Mouse (Mus musculus) adrenal gland, adult 18-20 months (tissue): ENCODE data around the gene Hdac7. TPM values are rescaled to one million over a fixed set of nuclear protein-coding genes. Genes with fewer than 3 reads are reported as not detected.

ENCODE experiments used
- DNase-seq, 2 experiments: peaks; one replicate each; pipeline ENCODE4 v3.0.0; 2021 to 2022; ENCODE audit warnings: low spot score in 2 of 2
- total RNA-seq, 2 experiments: library from RNA; stranded (reverse); gene quantifications; 1 replicate in 1 of 2; 2 replicates in 1 of 2; pipeline ENCODE4 v1.2.3; 2021

Gene Hdac7
- total RNA-seq, 2 experiments from 2014 or later = 29.7 to 55.2 TPM

DNA sequence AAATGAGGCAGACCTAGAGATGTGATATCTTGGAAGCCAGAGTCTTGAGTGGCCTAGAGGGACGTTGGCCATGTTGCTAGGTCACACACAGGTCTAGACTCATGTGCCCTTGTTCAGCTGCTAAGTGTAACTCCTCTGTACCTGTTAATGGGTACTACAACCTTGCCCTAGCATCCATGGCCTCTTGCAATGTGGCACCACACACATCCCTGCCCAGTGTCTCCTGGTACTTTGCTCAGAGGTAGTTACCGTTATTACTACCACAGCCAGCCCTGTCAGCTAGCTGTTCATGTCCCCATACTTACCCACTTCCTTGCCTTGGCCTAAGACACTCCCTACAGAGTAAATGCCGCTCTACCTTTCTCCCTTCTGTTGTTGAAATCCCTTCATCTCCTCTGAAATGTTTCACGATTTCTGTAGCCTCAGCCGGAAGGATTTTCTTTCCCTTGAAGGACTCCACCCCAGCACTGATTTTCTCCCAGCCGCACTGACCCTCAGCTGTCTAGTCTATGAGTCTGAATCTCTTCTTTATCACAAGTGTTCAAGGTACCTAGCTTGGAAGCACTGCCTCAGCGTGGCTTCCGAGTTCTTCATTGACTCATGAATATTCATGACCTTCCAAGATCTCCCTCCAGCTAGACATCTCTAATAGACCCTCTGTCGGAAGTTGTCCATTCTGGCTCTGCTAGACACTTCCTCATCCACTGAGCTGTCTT, 11.4 kb downstream of the Hdac7 start:
- DNase-seq = no peak

DNA sequence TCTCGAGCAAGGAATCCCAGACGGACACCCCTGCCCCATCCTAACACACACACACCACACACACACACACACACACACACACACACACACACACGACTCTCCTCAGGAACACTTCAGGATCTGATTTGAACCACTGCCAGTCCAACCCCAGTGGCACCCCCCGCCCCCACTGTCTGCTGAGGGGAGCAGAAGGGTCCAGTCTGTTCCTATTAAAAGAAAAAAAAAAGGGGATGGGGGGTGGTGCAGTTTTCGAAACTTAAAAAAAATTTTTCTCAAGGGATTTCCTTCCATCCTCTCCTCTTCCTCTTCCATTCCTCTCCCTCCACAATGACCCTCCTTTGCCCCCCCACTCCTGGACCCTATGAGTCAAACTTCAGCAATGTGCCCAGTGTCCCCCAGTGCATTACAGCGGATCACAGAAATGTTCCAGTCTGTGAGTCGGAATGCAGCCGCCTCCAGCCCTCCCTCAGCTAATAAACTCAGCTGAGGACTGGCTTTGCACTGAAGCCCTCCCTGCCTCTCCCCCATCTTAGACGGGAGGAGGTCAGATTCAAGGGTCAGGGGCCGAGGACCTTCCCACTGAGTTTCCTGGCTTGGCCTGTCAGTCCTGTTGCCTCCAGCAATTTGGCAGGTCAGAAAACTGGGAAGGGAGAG, 12.2 kb downstream of the Hdac7 start:
- DNase-seq = no peak

DNA sequence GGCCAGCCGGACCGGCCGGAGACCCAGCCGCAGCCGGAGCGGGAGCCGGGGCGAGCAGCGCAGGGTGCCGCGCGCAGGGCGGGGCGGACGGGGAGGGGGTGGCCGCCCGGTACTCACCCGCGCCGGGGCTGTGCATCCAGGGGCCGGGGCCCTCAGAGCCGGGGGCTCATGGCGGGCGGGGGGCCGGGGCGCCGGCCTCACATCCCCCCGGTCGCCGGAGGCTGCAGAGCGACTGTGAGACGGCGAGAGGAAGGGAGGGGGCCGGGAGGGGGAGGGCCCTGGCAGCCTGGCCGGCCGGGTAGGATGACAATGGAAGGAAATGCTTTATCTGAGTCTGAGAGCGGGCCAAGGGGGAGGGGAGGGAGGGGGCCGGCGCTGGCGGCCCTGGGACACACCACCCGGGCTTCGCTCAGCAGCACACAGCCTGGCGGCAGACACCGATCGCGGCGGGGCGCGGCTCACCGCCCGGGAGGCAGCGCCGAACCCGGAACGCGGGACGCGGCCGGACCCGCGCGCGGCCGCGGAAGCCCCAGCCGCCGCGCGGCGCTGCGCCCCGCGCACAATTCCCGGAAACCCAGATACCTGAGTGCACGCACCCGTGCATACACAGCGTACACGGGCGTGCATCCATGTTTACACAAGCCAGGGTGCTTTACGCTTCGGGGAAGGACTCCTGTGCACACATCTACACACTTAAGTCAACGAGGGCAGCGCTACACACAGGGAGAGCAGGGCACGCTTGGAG, 12.9 kb downstream of the Hdac7 start:
- peak; percentile 67 to 70 for DNase-seq

DNA sequence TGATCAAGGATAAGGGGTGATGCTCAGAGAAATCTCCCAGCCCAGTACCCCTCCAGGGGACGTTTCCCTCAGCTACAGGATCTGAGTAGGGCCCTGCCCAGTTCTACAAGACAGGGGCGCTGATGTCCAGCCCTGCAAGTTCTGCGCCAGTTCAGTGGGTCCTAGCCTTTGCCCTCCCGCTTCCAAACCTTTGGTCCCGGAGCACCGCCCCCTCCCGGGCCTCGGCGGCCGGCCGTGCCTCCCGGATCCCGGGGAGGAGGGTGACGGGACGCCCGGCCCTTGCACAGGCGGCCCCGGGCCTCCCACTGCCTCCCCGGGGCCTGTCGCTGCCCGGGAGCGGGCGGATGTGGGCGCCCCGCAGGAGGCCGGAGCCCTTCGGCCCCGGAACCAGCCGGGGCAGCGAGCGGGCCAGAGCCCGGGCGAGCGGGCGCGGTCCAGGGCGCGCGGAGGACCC, 13.5 kb downstream of the Hdac7 start:
- peak; percentile 62 to 68 for DNase-seq

DNA sequence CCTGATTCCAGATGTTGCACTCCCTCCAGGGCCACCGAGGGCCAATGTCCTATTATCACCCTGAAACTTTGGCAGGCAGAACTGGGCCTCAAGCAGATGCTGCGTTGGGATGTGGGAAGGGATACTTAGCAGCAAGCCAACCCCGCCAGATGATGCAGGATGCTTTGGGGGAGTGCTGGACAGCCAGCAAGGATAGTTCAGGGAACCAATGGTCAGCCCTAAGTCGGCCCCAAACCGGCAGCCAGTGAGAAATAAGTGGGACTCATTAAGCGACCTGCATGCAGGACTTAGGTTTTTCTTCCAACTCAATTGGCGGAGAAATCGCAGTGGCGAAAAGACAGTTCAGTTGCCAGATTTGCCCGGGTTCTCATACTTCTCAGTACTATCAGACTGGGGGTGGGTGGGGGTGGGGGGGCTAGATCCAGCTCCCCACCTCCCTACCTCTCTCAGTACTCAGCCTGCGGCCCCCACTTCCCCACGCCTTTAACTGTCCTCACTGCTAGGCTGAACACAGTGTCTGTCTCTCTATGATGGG, 14.0 kb downstream of the Hdac7 start:
- no peak for DNase-seq

DNA sequence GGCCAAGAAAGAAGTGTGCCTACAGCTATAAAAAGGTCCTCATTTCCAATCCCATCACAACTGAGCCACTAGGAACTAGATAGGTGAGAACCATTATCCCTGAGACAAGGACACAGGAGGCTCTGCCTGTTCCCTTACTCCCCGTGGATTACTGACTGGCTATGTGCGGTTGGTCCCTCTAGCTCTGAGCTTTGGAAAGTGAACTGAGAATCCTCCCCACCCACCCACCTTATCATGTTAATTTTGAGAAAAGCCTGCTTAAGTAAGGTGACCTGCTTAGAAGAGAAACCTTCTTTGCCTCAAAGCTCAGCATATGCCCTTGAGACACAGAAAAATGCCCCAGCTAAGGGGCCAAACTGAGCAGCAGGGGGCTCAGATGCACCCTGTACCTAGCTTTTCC, 14.9 kb downstream of the Hdac7 start:
- DNase-seq = no peak

DNA sequence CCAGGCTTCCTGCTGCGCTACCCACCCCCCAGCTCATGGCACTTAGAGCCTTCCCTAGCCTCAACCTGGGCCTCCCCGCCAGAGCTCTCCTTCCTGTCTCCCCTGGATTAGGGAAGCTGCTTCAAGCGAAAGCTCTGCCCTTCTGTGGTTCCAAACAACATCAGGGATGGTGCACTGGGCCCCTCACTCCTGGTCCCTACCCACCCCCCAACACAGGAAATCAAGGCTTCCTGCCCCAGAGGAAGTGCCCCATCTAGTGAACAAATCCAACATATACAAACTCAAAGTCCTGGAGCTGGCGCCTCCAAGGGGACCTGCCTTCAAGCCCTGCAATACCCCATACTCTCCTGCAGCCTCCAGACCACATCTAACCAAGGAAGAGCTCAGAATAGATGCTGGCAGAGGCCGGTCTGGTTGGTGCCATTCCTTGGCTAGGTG, 15.4 kb downstream of the Hdac7 start:
- DNase-seq = no peak

DNA sequence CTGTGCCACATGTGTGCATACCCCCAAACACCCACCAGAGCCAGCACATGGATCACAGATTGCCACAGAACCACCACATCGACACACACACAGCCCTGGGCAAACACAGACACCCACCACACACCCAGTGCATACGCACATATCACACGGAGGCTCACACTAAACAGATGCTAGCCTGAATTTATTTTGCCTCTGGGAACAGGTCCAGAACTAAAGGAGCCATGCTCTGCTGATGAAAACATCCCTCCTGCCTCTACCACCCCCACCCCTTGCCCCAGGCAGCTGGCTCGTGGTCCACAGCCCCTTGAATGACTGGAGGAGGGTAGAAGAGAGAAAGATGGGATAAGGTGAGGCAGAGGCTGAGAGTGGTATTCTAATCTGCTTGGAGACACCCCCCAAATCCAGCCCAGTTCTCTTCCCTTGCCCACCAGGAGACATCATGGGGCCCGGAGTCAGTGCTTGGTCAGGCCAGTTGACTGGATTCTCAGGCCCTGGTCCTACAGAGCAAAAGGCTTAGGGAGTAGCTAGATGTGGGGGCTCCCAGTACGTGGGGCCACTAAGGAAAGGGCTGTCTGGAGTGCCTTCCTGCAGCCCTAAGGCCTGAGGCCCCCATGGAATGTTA, 16.0 kb downstream of the Hdac7 start:
- no peak for DNase-seq

DNA sequence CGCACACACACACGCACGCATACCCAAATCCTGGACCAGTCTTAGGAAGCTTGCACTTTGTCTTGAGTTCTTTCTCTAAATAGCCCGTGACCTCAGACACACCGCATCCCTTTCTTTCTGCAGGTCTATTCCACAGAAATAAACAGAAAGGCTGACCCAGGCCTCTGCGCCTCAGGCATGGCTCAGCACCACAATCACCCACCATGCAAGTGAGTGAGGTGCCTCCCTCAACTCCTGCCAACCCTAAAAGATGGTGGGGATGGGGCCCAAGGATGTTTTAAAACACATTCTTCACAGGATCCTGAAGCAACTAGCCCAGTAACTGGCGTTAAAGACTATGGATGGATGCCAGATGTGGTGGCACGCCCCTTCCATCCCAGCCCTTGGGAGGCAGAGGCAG, 16.9 kb downstream of the Hdac7 start:
- DNase-seq = no peak

DNA sequence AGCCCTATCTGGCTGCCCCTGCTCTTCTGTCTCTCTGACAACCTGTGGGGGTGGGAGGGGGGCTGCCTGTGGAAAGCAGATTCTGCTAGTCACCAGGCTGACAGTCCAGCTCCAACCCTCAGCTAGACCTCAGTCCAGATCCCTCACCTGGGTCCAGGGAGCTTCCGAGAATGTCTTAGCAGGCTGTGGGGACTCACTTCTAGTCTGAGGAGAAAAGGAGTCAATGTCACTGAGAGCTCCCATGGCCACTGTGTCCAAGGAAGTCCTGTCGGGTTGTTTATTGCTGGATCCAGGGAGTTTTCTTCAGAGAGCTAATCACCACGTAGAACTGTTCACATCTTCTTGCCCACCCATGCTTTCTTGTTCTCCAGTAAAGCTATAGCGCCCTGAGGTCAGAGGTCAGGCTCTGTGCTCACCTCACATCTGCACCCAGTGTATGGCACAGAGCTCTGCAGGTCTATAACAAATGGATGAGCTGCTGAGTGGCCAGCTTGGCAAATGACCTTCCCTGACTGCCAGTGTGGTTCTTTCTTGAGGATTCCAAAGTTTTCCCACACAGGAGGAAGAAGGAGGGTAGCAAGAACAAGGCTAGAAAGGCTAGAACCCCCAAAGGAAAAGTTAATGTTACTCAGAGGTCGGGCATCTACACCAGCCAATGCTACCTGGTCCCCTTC, 17.6 kb downstream of the Hdac7 start:
- DNase-seq = no peak

DNA sequence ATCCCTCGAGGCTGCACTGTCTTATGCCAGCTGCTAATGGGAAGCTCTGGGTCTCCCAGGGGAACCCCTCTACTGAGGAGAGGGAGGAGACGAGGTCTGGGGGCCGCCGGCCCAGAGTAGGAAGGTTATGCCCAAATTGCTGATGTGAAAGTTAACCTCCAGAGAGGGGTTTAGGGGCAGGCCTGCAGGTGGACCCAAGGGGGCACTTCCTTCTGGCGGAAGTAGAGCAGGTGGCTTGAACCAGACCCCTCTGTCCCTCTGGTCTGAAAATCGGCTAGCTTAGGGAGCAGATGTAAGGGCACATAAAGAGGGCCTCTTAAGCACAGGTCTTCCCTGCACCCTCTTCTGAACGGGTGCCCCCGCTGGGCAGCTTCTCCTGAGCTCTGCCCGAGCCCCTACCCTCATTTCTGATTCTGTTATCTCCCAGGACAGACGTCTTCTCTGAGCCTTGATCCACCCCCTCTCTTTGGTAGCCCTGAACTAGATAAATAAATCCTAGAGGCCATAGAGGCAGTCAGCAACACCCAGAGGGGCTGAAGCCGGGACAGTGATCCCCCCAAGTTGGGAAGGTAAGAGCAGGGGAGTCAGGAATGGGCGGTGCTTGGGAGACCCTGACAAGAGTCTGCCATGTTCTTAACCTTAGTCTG, 18.2 kb downstream of the Hdac7 start:
- no peak for DNase-seq

DNA sequence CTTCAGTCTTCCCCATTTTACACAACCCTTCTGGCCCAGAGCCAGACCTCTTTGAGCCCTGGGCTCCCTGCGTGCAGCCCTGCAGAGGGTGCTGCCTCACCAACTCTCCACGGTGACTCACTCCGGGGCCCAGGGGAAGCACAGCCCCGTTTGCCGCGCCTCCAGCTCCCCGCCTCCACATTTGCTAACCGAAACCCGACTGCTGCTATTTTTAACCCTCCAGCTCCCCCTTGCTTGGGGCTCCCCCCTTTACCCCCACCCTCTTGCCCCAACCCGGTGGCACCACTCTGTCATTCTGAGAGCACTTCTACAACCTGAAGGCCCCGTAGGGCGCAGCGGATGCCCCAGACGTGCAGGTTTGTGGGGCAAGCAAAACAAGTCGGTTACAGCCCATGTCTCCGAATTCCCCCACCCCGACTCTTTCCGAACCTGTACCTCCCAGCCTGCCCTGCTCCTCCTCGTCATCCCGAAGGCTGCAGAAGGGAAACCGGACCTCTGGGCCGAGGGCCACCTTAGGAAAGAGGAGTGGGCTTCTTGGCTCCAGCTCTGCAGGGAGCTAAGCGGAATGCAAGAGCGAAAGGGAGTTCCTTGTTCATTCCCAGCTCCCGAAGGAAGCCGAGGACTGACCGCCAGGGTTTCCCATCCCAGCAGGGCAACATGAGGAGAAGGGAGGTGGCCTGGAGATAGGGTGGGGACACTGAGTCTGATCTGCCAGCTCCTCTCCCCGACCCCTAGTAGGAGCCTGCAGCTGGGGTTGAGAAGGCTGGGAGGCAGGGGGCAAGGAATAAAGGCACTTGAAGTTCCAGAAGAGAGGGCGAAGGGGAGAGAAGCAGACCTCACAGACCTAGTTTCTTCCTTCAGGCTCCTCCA, 19.0 kb downstream of the Hdac7 start:
- DNase-seq = peak; percentile 80 to 83

DNA sequence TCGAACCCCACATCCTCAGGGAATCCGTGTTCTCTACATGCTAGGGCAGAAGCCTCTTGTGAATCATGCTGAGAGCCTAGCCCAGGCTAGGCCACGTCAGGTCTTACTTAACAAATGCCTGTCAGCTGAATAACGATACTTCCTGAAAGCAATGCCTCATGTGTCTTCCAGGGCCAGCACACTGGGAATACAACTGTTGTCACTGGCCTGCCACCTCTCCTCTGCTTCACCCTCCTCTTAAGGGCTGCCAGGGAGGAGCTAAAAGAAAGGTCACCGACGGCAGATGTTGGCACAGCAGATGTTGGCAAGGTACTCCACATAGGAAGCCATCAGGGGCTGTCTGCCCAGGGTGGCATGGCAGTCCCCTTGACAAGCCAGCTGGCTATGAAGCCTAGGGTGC, 20.3 kb downstream of the Hdac7 start:
- peak in 1 of 2 experiments; percentile 60 for DNase-seq

DNA sequence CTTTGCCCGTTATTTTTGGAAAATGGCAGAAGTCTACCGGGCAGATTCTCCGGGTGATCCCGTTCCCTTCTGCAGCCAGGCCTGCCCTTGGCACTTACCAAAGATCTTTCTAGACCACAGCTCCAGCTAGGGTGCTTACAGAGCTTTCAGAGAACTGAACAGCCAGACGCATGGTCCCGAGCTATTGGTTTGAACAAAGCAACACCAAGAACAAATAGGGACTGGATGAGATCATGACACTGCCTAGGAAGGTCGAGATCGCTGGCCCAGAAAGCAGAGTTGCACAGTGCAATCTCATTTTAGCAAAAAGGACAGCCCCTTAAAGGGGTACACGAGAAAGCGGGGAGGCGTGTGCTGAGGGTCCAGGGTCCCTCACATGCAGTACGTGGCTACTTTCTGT, 20.8 kb downstream of the Hdac7 start:
- DNase-seq = no peak

DNA sequence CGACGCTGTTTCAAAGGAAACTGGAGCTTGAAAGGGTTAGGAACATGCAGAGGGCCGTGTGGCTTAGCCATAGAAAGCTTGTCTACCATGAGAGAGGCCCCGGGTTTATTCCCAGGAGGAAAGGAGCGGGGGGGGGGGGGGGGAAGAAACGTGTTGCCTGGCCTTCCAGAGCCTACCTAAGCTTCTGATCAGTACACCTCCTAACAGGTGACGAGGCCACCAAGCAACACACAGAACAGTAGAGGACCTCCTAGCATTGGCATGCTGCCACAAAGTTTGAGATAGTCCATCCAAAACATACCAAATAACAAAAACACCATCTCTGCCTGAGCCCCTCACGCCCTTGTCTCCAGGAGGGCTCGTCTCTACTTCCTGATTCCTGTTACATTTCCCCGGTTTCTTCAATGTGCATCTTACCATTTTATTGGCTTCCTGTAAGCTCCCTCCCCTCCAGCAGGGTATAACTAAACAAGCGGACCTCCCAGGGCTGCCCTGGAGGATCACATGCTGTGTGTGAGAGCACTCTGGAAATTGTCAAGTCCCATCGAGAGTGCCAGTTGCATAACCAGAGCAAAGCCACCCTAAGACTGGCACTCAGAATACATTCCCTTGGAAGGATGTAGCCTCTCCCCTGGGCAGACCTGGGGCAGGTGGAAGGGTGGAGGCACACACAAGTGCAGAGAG, 21.6 kb downstream of the Hdac7 start:
- no peak for DNase-seq

DNA sequence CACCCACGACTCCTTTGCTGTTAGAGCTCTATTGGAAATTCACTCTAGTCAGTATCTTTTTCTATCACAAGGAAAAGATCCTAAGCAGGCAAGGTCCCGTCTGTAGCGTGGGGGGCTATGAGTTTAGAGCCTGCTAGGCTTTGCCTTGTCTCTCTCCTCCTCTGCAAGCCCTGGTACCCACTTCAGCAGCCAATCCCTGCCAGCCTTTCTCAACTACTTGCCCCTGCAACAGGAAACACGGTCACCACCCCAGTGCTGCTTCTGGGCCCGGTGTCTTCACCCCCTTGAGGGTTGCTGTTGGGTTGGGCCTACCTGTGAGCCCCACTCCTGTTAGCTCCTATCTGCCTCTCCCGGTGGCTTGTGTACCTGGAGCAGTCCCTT, 22.3 kb downstream of the Hdac7 start:
- DNase-seq = no peak

DNA sequence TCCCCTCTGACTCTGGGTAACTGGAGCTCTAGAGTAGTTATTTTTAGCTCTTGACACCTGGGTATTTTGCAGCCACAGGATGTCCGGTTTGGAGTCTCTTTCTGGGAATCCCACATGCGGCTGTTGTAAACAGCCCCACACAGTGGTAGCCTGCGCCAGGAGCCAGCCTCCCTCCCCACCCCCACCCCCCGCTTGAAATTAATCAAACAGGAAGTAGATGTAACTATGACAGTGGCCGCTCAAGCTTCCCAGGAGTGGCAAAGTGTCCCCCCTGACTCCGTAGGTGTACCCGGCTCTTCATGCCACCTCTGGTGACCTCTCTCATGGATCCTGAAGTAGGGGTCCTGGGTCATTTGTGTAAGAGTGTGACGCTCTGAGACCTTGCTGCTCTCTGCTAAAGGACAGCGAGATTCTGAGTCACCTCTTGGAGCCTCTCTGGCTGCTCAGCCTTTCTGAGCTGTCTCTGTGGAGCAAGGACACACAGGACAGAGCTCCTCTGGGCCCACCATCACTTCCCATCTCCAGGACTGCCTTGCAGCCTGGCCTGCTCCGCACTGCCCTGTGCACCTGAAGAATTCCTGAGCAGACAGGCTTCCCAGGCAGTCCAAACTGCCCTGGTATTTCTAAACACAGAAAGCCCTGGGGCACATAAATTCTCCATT, 22.9 kb downstream of the Hdac7 start:
- peak; percentile 48 to 63 for DNase-seq

DNA sequence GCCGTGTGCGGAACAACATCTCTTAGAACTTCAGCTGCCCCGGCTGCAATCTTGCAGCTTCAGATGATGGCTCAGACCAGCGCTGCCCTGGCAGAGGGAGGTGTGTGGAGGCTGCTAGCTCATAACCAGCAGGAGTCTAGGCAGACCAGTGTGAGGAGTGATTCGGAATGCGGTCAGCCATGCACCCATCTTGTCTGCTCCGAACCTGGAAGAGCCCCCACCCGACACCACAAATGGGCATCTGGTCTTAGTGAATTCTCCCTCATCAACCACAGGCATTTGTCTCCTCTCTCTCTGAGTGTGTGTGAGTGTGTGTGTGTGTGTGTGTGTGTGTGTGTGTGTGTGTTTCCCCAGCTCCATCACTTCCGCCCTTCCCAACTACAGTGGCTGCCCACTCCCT, 24.4 kb downstream of the Hdac7 start:
- DNase-seq = no peak
